Comparison of ENCODE assay signal across 14 mouse cellular contexts in the genomic region with DNA sequence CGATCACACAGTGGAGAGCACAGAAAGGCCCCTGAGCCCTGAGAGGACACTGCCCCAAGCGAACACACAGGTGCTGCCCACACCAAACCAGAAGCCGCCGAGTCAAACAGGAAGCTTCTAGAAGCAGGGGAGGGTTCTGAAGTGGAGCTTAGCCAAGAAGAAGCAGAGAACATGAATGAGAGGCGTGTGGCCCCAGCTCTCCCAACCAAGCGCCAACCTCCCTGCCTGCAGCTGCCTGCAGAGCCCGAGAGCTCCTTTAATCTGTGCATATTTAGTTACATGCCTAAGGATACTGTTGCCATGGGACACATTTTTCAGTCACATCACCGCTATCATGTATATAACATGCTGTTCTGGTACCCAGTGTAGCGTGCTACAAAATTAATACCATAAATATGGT. TPM values are rescaled to one million over a fixed set of nuclear protein-coding genes. Genes with fewer than 3 reads are reported as not detected.
A peak's percentile ranks its signal among the peaks of the same experiment; 100 is the strongest.
DNase-seq lines count a peak whose midpoint lies in the region; ATAC-seq and TF ChIP-seq lines count a peak whose summit lies in the region.
"Had no signal": no experiment of that assay in that cellular context is flagged by ENCODE, and none has a peak within 500 bp of the region (broad histone marks: within the 10 kb centered on the region; RNA-seq: fewer than 3 reads in every experiment).

No protein-coding gene starts in this region.

- WGBS in forebrain, postnatal 0 days = 63% methylated on average over 9 of the region's 9 CpGs
- WGBS in forebrain, embryonic 11.5 days = 78% methylated on average over 9 of the region's 9 CpGs
- WGBS in lung, adult 2 months = 55% methylated on average over 9 of the region's 9 CpGs
- WGBS in limb, embryonic 14.5 days = 41% methylated on average over 9 of the region's 9 CpGs
- WGBS in liver, postnatal 0 days (ENCODE audit: insufficient replicate concordance) = 67% methylated on average over 9 of the region's 9 CpGs

- H3K36me3 ChIP-seq in forebrain, postnatal 0 days (ENCODE audit: insufficient read depth) = no peaks in the 10 kb centered on the region
- H3K36me3 ChIP-seq in forebrain, embryonic 11.5 days (ENCODE audit: control insufficient read depth, insufficient read depth, low read length) = no peaks in the 10 kb centered on the region
- no peaks in the 10 kb centered on the region for H3K36me3 ChIP-seq in limb, embryonic 14.5 days (ENCODE audit: control insufficient read depth, insufficient read depth, low read length)
- H3K36me3 ChIP-seq in liver, postnatal 0 days (replicated peaks; ENCODE audit: insufficient read depth, low read length) = no peaks in the 10 kb centered on the region

- H3K27me3 ChIP-seq in forebrain, postnatal 0 days (ENCODE audit: insufficient read depth, low read length) = no peaks in the 10 kb centered on the region
- no peaks in the 10 kb centered on the region for H3K27me3 ChIP-seq in forebrain, embryonic 11.5 days (ENCODE audit: control insufficient read depth, insufficient read depth, low read length)
- H3K27me3 ChIP-seq in limb, embryonic 14.5 days (ENCODE audit: control insufficient read depth, insufficient read depth, low read length) = no peaks in the 10 kb centered on the region
- no peaks in the 10 kb centered on the region for H3K27me3 ChIP-seq in liver, postnatal 0 days (ENCODE audit: insufficient read depth, low read length)

- H3K9me3 ChIP-seq in forebrain, postnatal 0 days (ENCODE audit: low read length) = no peaks in the 10 kb centered on the region
- no peaks in the 10 kb centered on the region for H3K9me3 ChIP-seq in forebrain, embryonic 11.5 days (ENCODE audit: control insufficient read depth, low read length)
- no peaks in the 10 kb centered on the region for H3K9me3 ChIP-seq in limb, embryonic 14.5 days (ENCODE audit: control insufficient read depth, low read length)
- H3K9me3 ChIP-seq in liver, postnatal 0 days (ENCODE audit: low read length) = no peaks in the 10 kb centered on the region

- H3K4me2 ChIP-seq in forebrain, postnatal 0 days (ENCODE audit: low read depth) = no peak overlapping the region
- no peak overlapping the region for H3K4me2 ChIP-seq in forebrain, embryonic 11.5 days (ENCODE audit: low read depth, low read length, severe bottlenecking)
- no peak overlapping the region for H3K4me2 ChIP-seq in limb, embryonic 14.5 days (replicated peaks; ENCODE audit: low read depth, low read length, severe bottlenecking)
- H3K4me2 ChIP-seq in liver, postnatal 0 days (ENCODE audit: low read depth, low read length) = no peak overlapping the region

- no peak overlapping the region for H3K27ac ChIP-seq in forebrain, postnatal 0 days (ENCODE audit: low read depth, low read length)
- H3K27ac ChIP-seq in forebrain, embryonic 11.5 days (ENCODE audit: low read depth, low read length) = no peak overlapping the region
- H3K27ac ChIP-seq in limb, embryonic 14.5 days (replicated peaks; ENCODE audit: low read depth, low read length) = no peak overlapping the region
- no peak overlapping the region for H3K27ac ChIP-seq in liver, postnatal 0 days (ENCODE audit: low read depth)
- H3K27ac ChIP-seq: left cerebral cortex, adult 2 months; liver, embryonic 14.5 days had no signal

- peaks cover 15% of the 10 kb centered on the region; the same call in 1 of the 2 replicates for H3K4me1 ChIP-seq in forebrain, postnatal 0 days (ENCODE audit: insufficient read depth)
- H3K4me1 ChIP-seq in forebrain, embryonic 11.5 days (replicated peaks; ENCODE audit: control insufficient read depth, insufficient read depth, low read length) = peaks cover 4% of the 10 kb centered on the region; the same call in 1 of the 2 replicates
- H3K4me1 ChIP-seq in lung, adult 2 months (ENCODE audit: control insufficient read depth, insufficient read depth, low read length) = no peaks in the 10 kb centered on the region
- peaks cover 28% of the 10 kb centered on the region for H3K4me1 ChIP-seq in limb, embryonic 14.5 days (ENCODE audit: control insufficient read depth, insufficient read depth, low read length)
- H3K4me1 ChIP-seq in liver, postnatal 0 days (ENCODE audit: insufficient read depth) = no peaks in the 10 kb centered on the region

- TF ChIP-seq CTCF in forebrain, postnatal 0 days (IDR thresholded peaks at IDR 0.05; ENCODE audit: low read depth) = no peak
- no peak for TF ChIP-seq CTCF in lung, adult 2 months (IDR thresholded peaks at IDR 0.05; ENCODE audit: insufficient read depth, low read length)
- no peak for TF ChIP-seq CTCF in liver, postnatal 0 days (IDR thresholded peaks at IDR 0.05; ENCODE audit: low read depth)

- no peak overlapping the region for H3K4me3 ChIP-seq in forebrain, postnatal 0 days (ENCODE audit: low read depth, low read length)
- H3K4me3 ChIP-seq in forebrain, embryonic 11.5 days (ENCODE audit: low read depth, low read length) = no peak overlapping the region
- no peak overlapping the region for H3K4me3 ChIP-seq in lung, adult 2 months (replicated peaks; ENCODE audit: extremely low read depth, low read depth, low read length)
- no peak overlapping the region for H3K4me3 ChIP-seq in limb, embryonic 14.5 days (replicated peaks; ENCODE audit: low read length)
- H3K4me3 ChIP-seq in liver, postnatal 0 days (ENCODE audit: low read depth, low read length) = no peak overlapping the region
- H3K4me3 ChIP-seq: left cerebral cortex, adult 2 months had no signal

- TF ChIP-seq EP300 in liver, postnatal 0 days (IDR thresholded peaks at IDR 0.05; ENCODE audit: low read depth) = no peak

- no peak for DNase-seq in forebrain, postnatal 0 days
- DNase-seq in forebrain, embryonic 11.5 days (ENCODE audit: low spot score) = no peak
- DNase-seq in lung, adult 18-20 months = peak; percentile 25 to 30
- no peak for DNase-seq in lung, adult 2 months
- DNase-seq in 3T3-L1 (ENCODE audit: low read depth, low spot score) = peak; percentile 64
- no peak for DNase-seq in limb, embryonic 14.5 days (ENCODE audit: low spot score)
- no peak for DNase-seq in adrenal gland, adult 2 months
- DNase-seq in liver, postnatal 0 days = no peak
- DNase-seq: embryo, embryonic 11 days; kidney, postnatal 25 days had no signal

- ATAC-seq in forebrain, postnatal 0 days = peak; percentile 28
- ATAC-seq in forebrain, embryonic 11.5 days (replicated peaks; ENCODE audit: low FRiP score) = no peak
- ATAC-seq in limb, embryonic 14.5 days (ENCODE audit: low FRiP score, low read depth) = peak; percentile 66
- no peak for ATAC-seq in liver, postnatal 0 days
- ATAC-seq: forebrain, embryonic 16.5 days had no signal

- TF ChIP-seq POLR2A in lung, adult 2 months (IDR thresholded peaks at IDR 0.05; ENCODE audit: borderline replicate concordance, extremely low read depth, low read depth, low read length) = no peak
- no peak for TF ChIP-seq POLR2A in limb, embryonic 14.5 days (IDR thresholded peaks at IDR 0.05; ENCODE audit: borderline replicate concordance, extremely low read depth, insufficient read depth, insufficient read length)

- H3K9ac ChIP-seq in forebrain, postnatal 0 days = no peak overlapping the region
- no peak overlapping the region for H3K9ac ChIP-seq in forebrain, embryonic 11.5 days (ENCODE audit: low read length)
- H3K9ac ChIP-seq in limb, embryonic 14.5 days (ENCODE audit: low read depth, low read length, severe bottlenecking) = no peak overlapping the region
- H3K9ac ChIP-seq in liver, postnatal 0 days (replicated peaks) = no peak overlapping the region
- H3K9ac ChIP-seq: liver, embryonic 14.5 days had no signal

RNA-seq across cellular contexts. Expression of gene Mb21d2, which starts 58.6 kb away (rescaled TPM):
- 45.3 and 47.0 TPM in 2 replicates for total RNA-seq in forebrain, postnatal 0 days (2014; rRNA removed)
- polyA plus RNA-seq in forebrain, postnatal 0 days (2015; fragmentation: Nextera tagmentation; extraction: Ambion mirVana) = 15.2 and 15.8 TPM in 2 replicates
- 6.8 and 7.3 TPM in 2 replicates for polyA plus RNA-seq in forebrain, embryonic 11.5 days (2014; fragmentation: Nextera tagmentation; extraction: Ambion mirVana)
- polyA plus RNA-seq in lung, adult 2 months (2012; rRNA removed) = 8.3 and 8.8 TPM in 2 replicates
- 11.8 and 15.0 TPM in 2 replicates for polyA plus RNA-seq in limb, embryonic 14.5 days (2012; rRNA removed)
- polyA plus RNA-seq in limb, embryonic 14.5 days (2014; fragmentation: Nextera tagmentation; extraction: Ambion mirVana) = 9.9 and 11.4 TPM in 2 replicates
- 10 to 100 TPM; 10.0 to 11.6 TPM for total RNA-seq in adrenal gland, adult 2 months (2021)
- polyA plus RNA-seq in adrenal gland, adult 2 months (2012; rRNA removed) = 11.9 and 14.1 TPM in 2 replicates
- polyA plus RNA-seq in liver, postnatal 0 days (2015; fragmentation: Nextera tagmentation; extraction: Ambion mirVana) = 2.4 and 3.1 TPM in 2 replicates
- total RNA-seq: MEL had no signal

Comparison
In these comparisons a context has a peak if more than half of its experiments do, and no peak if none do; other contexts are left out.
1. ATAC-seq: peak in forebrain, postnatal 0 days (single experiment) and limb, embryonic 14.5 days (single experiment); none in forebrain, embryonic 11.5 days (single experiment) and liver, postnatal 0 days (single experiment).
2. DNase-seq: peak in lung, adult 18-20 months (2 of 2) and 3T3-L1 (single experiment); none in forebrain, postnatal 0 days (single experiment), forebrain, embryonic 11.5 days (single experiment), lung, adult 2 months (single experiment), limb, embryonic 14.5 days (single experiment), adrenal gland, adult 2 months (single experiment) and liver, postnatal 0 days (single experiment).